Comparison of ENCODE assay signal across 8 mouse cellular contexts in the genomic region with DNA sequence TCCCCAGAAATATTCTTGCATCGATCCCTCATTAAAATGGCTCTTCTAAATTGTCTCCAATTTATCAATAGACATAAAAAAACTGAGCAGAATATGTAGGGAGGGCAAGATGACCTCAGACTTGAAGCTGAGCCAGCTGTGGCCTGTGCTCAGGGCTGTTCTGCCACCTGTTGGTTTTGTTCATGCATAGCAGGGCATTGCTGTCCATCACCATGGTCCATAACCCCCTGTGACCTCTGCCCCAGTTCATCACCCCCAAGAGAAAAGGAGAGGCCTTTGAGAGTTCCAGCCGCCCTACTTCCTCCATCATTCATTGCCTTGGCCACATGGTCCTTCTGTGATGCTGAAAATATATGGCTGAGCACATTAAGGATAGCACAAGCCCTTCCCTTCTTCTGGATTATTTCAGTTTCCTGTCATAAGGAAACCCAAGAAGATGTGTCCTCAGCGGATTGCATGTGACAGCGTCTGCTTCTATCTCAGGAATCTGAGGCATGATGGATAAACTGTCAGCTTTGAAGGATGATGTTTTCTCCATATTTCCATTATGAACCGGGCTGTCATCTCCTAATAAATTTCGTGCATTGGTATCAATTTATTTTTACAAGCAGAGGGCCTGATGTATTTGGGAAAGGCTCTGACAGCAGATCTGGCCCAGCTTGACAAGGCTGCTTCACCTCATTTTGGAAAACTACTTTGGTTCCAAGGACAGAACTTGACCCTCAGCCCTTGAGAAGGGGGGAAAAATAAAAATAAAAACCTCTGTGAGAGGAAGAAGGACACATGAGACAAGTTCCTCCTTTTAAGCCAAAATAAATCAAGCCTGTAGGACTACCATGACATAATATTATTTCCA.
DNase-seq lines count a peak whose midpoint lies in the region; ATAC-seq and TF ChIP-seq lines count a peak whose summit lies in the region.

No protein-coding gene starts in this region.

- H3K4me1 ChIP-seq in liver, postnatal 0 days (ENCODE audit: insufficient read depth): no peaks in the 10 kb centered on the region
- H3K4me1 ChIP-seq in brown adipose tissue, adult 24 weeks (ENCODE audit: control insufficient read depth, insufficient read depth, insufficient read length, low read length): 0 out of 2 replicates have a peak, but pooled peaks cover 5% of the 10 kb centered on the region
- H3K4me1 ChIP-seq in kidney, embryonic 16.5 days (ENCODE audit: insufficient read depth, low read length): peaks cover 48% of the 10 kb centered on the region

- peak; percentile 21 for DNase-seq in liver, postnatal 0 days
- DNase-seq in liver: no peak
- peak; percentile 48 for DNase-seq in retina, postnatal 1 day
- no peak for DNase-seq in frontal cortex, postnatal 10 days (ENCODE audit: low spot score in 2 of 2)
- DNase-seq in thymus, postnatal 25 days: no peak

- no peak for TF ChIP-seq EP300 in liver, postnatal 0 days (IDR thresholded peaks at IDR 0.05; ENCODE audit: low read depth)

- no peak overlapping the region for H3K4me2 ChIP-seq in liver, postnatal 0 days (ENCODE audit: low read depth, low read length)
- no peak overlapping the region for H3K4me2 ChIP-seq in kidney, embryonic 16.5 days (replicated peaks; ENCODE audit: low read depth, low read length)

- no peak overlapping the region for H3K4me3 ChIP-seq in liver, postnatal 0 days (ENCODE audit: low read depth, low read length)
- H3K4me3 ChIP-seq in brown adipose tissue, adult 24 weeks (ENCODE audit: insufficient read depth, low read depth, low read length): no peak overlapping the region
- H3K4me3 ChIP-seq in kidney, embryonic 16.5 days (ENCODE audit: low read length): no peak overlapping the region

- no peaks in the 10 kb centered on the region for H3K9me3 ChIP-seq in liver, postnatal 0 days (ENCODE audit: low read length)
- H3K9me3 ChIP-seq in kidney, embryonic 16.5 days (ENCODE audit: low read length): no peaks in the 10 kb centered on the region

- H3K27ac ChIP-seq in liver, postnatal 0 days (ENCODE audit: low read depth): no peak overlapping the region
- peak overlapping the region; percentile 51; the same call in 1 of the 2 replicates for H3K27ac ChIP-seq in brown adipose tissue, adult 24 weeks (replicated peaks; ENCODE audit: low read depth, low read length)
- H3K27ac ChIP-seq in kidney, embryonic 16.5 days (ENCODE audit: low read length): peak overlapping the region; percentile 43

- no peaks in the 10 kb centered on the region for H3K27me3 ChIP-seq in liver, postnatal 0 days (ENCODE audit: insufficient read depth, low read length)
- H3K27me3 ChIP-seq in kidney, embryonic 16.5 days (ENCODE audit: insufficient read depth, low read length): no peaks in the 10 kb centered on the region

- WGBS in liver, postnatal 0 days (ENCODE audit: insufficient replicate concordance): 69% methylated on average over 6 of the region's 6 CpGs
- WGBS in kidney, embryonic 16.5 days: 48% methylated on average over 6 of the region's 6 CpGs

- TF ChIP-seq CTCF in liver, postnatal 0 days (IDR thresholded peaks at IDR 0.05; ENCODE audit: low read depth): peak; percentile 41

- H3K9ac ChIP-seq in liver, postnatal 0 days (replicated peaks): no peak overlapping the region
- H3K9ac ChIP-seq in kidney, embryonic 16.5 days (replicated peaks; ENCODE audit: low read length): no peak overlapping the region

- no peak for ATAC-seq in liver, postnatal 0 days
- ATAC-seq in kidney, embryonic 16.5 days (ENCODE audit: low FRiP score, low TSS enrichment): no peak
- ATAC-seq in granulocyte monocyte progenitor cell, adult 5-6 weeks (replicated peaks; ENCODE audit: poor library complexity, severe bottlenecking): no peak

- no peaks in the 10 kb centered on the region for H3K36me3 ChIP-seq in liver, postnatal 0 days (replicated peaks; ENCODE audit: insufficient read depth, low read length)
- H3K36me3 ChIP-seq in kidney, embryonic 16.5 days (ENCODE audit: insufficient read depth, low read length): no peaks in the 10 kb centered on the region

Comparison
In these comparisons a context has a peak if more than half of its experiments do, and no peak if none do; other contexts are left out.
1. DNase-seq: peak in liver, postnatal 0 days (single experiment) and retina, postnatal 1 day (single experiment); none in liver (single experiment), frontal cortex, postnatal 10 days (0 of 2) and thymus, postnatal 25 days (single experiment).